Mouse (Mus musculus): ENCODE measurements around the gene Piezo1. TPM values are rescaled to one million over a fixed set of nuclear protein-coding genes. Genes with fewer than 3 reads are reported as not detected.

Gene Piezo1
- polyA plus RNA-seq, 1 experiment = 192 TPM

DNA sequence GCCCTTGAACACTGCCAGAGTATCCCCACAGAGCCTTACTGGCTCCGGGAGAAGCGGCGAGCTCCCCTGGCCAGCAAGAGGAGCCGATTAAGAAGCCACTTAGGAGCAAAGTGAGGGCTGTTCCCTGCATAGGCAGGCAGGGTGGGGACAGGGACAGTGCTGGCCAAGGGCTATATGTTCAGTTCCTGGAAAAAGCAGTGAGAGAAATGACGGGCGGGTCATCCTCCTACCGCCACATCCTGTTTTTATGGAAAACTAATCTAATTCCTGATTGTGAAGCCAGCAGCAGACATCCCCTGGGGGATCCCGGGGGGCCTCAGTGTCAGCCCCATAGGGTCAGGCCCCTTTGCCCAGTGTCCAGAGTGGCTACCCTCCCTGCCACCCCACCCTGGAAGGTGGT, 19.8 kb downstream of the Piezo1 start:
- peaks cover 22% of the 10 kb centered on the region for H3K4me1 ChIP-seq (ENCODE audit: control insufficient read depth, insufficient read depth, low read length)
- no peak for DNase-seq
- no peak overlapping the region for H3K4me3 ChIP-seq (replicated peaks; ENCODE audit: extremely low read depth, low read depth, low read length)
- TF ChIP-seq POLR2A (IDR thresholded peaks at IDR 0.05; ENCODE audit: borderline replicate concordance, extremely low read depth, low read depth, low read length) (no peak), CTCF (IDR thresholded peaks at IDR 0.05; ENCODE audit: insufficient read depth, low read length) (no peak)
- WGBS = 42% methylated on average over 8 of the region's 8 CpGs

DNA sequence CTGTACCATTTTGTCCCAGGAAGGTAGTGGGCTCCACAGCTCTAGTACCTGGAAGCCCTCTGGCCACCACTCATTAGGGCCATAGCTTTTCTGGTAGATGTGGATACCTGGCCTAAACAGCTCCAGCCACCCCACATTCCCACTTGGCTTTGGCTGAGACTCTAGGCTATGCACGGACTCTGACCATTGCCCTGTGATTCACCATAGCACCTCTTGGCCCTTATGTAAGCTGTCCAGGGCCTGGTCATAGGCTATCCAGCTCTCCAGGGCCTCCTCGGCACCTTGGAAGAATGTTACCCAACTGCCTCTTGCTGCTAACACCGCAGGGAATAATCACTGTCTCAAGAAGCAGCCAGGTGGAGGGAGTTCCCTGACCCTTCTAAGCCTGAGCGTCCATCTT, 22.0 kb downstream of the Piezo1 start:
- Histone ChIP-seq H3K4me1 (ENCODE audit: control insufficient read depth, insufficient read depth, low read length) (peaks cover 42% of the 10 kb centered on the region), H3K4me3 (replicated peaks; ENCODE audit: extremely low read depth, low read depth, low read length) (no peak overlapping the region)
- TF ChIP-seq CTCF (IDR thresholded peaks at IDR 0.05; ENCODE audit: insufficient read depth, low read length) (no peak), POLR2A (IDR thresholded peaks at IDR 0.05; ENCODE audit: borderline replicate concordance, extremely low read depth, low read depth, low read length) (no peak)
- DNase-seq = no peak
- 70% methylated on average over 4 of the region's 4 CpGs for WGBS

DNA sequence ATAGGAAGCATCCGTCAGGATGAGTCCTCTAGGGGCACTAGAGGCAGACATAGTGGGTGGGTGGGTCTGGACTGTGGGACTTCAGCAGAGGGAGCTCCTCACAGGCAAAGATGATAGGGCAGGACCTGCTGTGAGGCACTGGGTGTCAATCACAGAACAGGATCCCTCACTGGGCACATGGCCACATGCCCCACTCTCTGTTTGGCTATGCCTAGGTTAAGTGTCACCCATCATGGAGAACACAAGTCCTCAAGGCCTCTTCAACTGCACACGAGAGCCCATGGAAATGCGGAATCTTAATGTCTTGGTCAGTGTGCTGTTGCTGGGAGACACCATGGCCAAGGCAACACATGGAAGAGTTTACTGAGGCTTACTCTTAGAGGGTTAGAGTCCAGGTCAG, 23.2 kb downstream of the Piezo1 start:
- no peak for DNase-seq
- 70% methylated on average over 3 of the region's 3 CpGs for WGBS
- peaks cover 52% of the 10 kb centered on the region for H3K4me1 ChIP-seq (ENCODE audit: control insufficient read depth, insufficient read depth, low read length)
- no peak for TF ChIP-seq CTCF (IDR thresholded peaks at IDR 0.05; ENCODE audit: insufficient read depth, low read length)
- TF ChIP-seq POLR2A (IDR thresholded peaks at IDR 0.05; ENCODE audit: borderline replicate concordance, extremely low read depth, low read depth, low read length) = no peak
- H3K4me3 ChIP-seq (replicated peaks; ENCODE audit: extremely low read depth, low read depth, low read length) = no peak overlapping the region

DNA sequence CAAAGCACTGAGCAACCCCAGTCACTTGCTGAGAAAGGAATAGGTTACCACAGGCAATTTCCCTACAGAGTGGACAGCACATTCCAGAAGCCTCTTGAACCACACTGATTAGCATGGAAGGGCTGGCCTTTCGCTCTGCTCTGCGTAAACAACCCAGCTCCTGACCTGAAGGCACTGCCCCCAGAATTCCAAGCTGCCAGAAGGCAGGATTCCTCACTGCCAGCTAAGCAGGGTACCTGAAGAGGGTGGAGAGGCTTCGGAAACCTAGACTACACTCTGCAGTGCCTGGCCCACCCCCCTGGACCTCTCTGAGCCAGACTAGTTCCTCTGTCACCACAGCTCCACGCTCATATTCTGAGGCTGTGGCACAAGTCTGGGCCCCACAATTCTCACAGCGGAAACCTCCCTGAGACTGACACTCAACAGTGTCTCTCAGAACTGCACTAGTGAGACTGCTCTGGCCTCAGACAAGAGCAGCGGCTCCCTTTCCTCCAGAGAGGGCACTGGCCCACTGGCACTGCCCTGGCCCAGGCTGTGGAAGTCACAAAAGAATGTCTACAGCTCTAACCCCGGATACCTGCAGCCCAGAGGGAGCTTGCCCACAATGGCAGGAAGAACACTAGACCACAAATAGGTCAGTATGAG, 24.5 kb downstream of the Piezo1 start:
- TF ChIP-seq POLR2A (IDR thresholded peaks at IDR 0.05; ENCODE audit: borderline replicate concordance, extremely low read depth, low read depth, low read length) (no peak), CTCF (IDR thresholded peaks at IDR 0.05; ENCODE audit: insufficient read depth, low read length) (no peak)
- 29% methylated on average over 7 of the region's 7 CpGs for WGBS

DNA sequence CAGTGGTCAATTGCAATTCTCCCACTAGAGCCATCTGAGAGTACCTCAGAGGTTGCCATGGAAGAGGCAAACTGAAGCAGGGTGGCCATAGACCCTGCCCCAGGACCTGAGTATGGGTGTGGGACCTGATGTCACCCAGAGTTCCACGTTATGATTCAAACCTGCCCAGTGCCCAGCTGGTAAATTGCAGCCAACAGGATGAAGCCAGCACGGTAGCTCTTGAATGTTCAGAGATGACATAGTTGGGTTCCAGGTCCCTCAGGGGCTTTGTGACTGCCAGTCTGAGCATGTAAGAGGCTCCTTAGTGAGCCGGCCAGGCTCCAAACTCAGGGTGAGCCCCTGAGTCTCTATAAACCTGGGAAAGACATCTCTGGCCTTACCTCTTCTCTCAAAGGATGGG, 25.0 kb downstream of the Piezo1 start:
- Histone ChIP-seq H3K4me1 (ENCODE audit: control insufficient read depth, insufficient read depth, low read length) (peaks cover 45% of the 10 kb centered on the region), H3K4me3 (replicated peaks; ENCODE audit: extremely low read depth, low read depth, low read length) (no peak overlapping the region)
- DNase-seq = no peak
- TF ChIP-seq POLR2A (IDR thresholded peaks at IDR 0.05; ENCODE audit: borderline replicate concordance, extremely low read depth, low read depth, low read length) (no peak), CTCF (IDR thresholded peaks at IDR 0.05; ENCODE audit: insufficient read depth, low read length) (no peak)
- WGBS = 27% methylated on average over 3 of the region's 3 CpGs

More for the DNA sequence above, 24.5 kb downstream of the Piezo1 start:
- no peak overlapping the region for H3K4me3 ChIP-seq (replicated peaks; ENCODE audit: extremely low read depth, low read depth, low read length)
- peaks cover 51% of the 10 kb centered on the region for H3K4me1 ChIP-seq (ENCODE audit: control insufficient read depth, insufficient read depth, low read length)
- peak; percentile 63 for DNase-seq

DNA sequence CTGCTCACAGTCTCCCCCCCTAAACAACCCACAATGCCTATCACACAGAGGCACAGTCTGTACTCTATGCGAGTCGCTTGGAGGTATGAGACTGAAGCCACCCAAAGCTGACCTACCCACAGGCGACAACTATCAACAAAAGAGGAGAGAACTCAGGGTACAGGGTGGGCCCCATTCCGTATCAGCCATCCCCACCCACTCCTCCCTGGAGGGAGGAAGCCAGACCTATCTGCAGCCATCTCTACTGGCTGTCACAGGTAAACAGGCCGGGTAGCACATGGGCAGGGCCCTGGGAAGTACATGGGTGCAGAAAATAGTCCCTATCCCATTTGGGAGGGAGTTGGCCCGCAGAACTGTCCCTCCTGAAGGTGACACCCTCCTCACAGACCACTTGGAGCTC, 26.1 kb downstream of the Piezo1 start:
- Histone ChIP-seq H3K4me1 (ENCODE audit: control insufficient read depth, insufficient read depth, low read length) (peaks cover 49% of the 10 kb centered on the region), H3K4me3 (replicated peaks; ENCODE audit: extremely low read depth, low read depth, low read length) (no peak overlapping the region)
- DNase-seq = no peak
- TF ChIP-seq CTCF (IDR thresholded peaks at IDR 0.05; ENCODE audit: insufficient read depth, low read length) (no peak), POLR2A (IDR thresholded peaks at IDR 0.05; ENCODE audit: borderline replicate concordance, extremely low read depth, low read depth, low read length) (no peak)
- 52% methylated on average over 6 of the region's 6 CpGs for WGBS

DNA sequence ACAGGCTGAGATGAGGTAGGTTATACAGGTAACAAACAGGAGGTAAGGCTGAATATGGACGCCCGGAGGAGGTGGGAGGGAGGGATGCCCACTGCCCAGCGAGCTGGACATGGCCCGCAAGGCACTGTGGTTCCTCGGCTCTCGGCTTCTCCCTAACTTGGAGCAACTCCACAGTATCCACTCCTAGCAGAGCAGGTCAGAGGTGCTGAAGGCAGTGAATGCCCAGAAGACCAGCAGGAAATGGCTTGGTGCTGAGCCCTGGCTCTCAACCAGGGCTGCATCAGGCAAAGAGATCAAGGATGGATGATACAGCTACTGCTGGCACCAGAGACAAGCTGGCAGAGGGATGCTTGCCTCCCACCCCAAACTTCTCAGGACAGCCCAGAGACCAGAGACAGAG, 26.6 kb downstream of the Piezo1 start:
- TF ChIP-seq CTCF (IDR thresholded peaks at IDR 0.05; ENCODE audit: insufficient read depth, low read length) (no peak), POLR2A (IDR thresholded peaks at IDR 0.05; ENCODE audit: borderline replicate concordance, extremely low read depth, low read depth, low read length) (no peak)
- H3K4me1 ChIP-seq (ENCODE audit: control insufficient read depth, insufficient read depth, low read length) = peaks cover 51% of the 10 kb centered on the region
- 43% methylated on average over 6 of the region's 6 CpGs for WGBS
- no peak for DNase-seq
- H3K4me3 ChIP-seq (replicated peaks; ENCODE audit: extremely low read depth, low read depth, low read length) = no peak overlapping the region

DNA sequence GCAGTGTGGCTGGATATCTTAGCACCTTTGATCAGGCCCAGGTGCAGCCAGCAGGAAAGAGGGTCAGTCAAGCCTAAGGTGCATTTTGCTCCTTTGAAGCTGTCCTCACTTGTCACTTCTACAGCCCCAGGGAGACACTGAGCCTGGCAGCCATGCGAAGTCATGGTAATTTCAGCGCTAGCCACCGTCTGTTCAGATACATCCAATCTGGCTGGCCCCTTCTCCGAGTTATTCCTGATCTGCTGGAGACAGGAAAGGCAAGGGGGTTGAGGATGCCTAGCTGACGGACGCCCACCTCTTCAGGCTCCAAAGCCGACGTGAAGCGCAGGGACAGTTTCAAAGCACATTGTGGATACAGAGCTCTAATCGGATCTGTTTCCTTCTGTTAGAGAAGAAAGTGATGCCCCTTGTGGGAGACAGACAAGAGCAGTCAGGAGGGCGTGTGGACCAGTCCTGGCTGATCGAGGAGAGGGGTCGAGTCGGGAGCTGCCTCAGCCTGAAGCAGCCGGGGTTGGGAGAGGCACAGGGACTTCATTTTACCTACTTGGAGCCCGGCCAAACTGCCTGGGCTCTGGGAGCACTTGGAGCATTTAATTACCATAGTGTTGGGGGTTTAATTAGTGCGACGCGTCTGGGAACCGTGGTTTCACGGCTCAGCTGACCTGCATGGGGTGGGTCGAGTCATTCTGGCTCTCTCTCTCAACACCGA, 27.3 kb downstream of the Piezo1 start:
- DNase-seq = no peak
- WGBS = 26% methylated on average over 23 of the region's 23 CpGs
- no peak for TF ChIP-seq CTCF (IDR thresholded peaks at IDR 0.05; ENCODE audit: insufficient read depth, low read length)
- TF ChIP-seq POLR2A (IDR thresholded peaks at IDR 0.05; ENCODE audit: borderline replicate concordance, extremely low read depth, low read depth, low read length) = no peak
- Histone ChIP-seq H3K4me3 (replicated peaks; ENCODE audit: extremely low read depth, low read depth, low read length) (no peak overlapping the region), H3K4me1 (ENCODE audit: control insufficient read depth, insufficient read depth, low read length) (peaks cover 57% of the 10 kb centered on the region)

DNA sequence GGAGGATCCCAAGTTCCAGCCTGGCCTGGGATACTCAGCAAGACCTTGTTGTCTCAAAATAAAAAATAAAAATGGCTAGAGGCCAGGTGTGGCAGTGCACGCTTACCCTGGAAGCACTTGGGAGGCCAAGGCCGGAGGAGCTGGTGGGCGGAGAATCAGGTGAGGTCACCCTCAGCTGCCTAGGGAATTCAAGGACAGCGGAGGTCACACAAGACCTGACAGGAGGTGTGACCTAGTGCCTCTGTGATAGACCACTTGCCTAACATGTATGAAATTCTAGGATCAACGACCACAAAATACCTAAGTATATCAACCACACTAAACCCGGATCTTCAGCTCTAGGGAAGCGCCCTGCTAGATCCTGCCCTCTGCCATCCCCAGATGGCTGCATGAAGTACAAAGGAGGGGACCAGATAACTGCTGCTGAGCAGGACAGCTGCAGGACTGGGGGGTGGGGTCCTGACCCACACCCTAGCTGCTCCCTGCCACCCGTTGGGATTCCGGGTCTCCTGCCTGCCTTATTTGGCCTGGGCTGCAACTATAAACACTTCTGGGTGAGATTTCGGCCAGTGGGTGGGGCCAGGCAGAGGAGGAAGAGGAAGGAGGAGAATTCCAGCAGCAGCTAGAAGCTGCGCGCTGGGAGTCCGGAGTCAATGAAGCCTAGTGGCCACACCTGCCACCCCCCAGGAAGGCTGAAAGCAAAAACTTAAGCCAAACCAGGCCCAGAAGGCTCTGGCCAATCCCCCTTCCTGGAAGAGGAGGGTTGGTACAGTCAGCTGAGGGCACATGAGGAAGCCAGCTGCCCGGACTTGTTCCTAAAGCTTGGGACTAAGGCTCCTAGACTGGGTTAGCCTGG, 28.1 kb downstream of the Piezo1 start:
- Histone ChIP-seq H3K4me1 (ENCODE audit: control insufficient read depth, insufficient read depth, low read length) (peaks cover 64% of the 10 kb centered on the region), H3K4me3 (replicated peaks; ENCODE audit: extremely low read depth, low read depth, low read length) (no peak overlapping the region)
- WGBS = 28% methylated on average over 14 of the region's 14 CpGs
- DNase-seq = peak; percentile 76
- TF ChIP-seq POLR2A (IDR thresholded peaks at IDR 0.05; ENCODE audit: borderline replicate concordance, extremely low read depth, low read depth, low read length) = peak; percentile 62; the same call in 1 of the 2 replicates
- TF ChIP-seq CTCF (IDR thresholded peaks at IDR 0.05; ENCODE audit: insufficient read depth, low read length) = no peak

All from lung, adult 2 months (tissue).